Mouse (Mus musculus) common myeloid progenitor, adult 5-6 weeks (primary cell): ENCODE measurements around the gene Rslcan18. TPM values are rescaled to one million over a fixed set of nuclear protein-coding genes. Genes with fewer than 3 reads are reported as not detected.

Experiments used
- total RNA-seq: library from RNA; stranded (forward); fragments of 200-1000, 187-1606 nt; gene quantifications from 2 replicates; pipeline ENCODE4 v1.2.3, GENCODE M21; 2017

Rslcan18 gene
- total RNA-seq, 1 experiment from 2014 or later = not detected

Other genes starting within 250 kb of the Rslcan18 start
- 0.49 and 1.4 TPM in 2 replicates for gene Gm10767, start 211.3 kb downstream of the Rslcan18 start, total RNA-seq
- 6.5 and 7.4 TPM in 2 replicates for gene Zfp712, start 55.1 kb downstream of the Rslcan18 start, total RNA-seq
- 4.2 and 5.0 TPM in 2 replicates for gene Zfp708, start 18.3 kb downstream of the Rslcan18 start, total RNA-seq
- 6.6 and 9.0 TPM in 2 replicates for gene Gm28557, start 7.7 kb downstream of the Rslcan18 start, total RNA-seq
- gene Zfp759, start 5.4 kb upstream of the Rslcan18 start, total RNA-seq = 6.4 and 7.2 TPM in 2 replicates
- 10.5 and 15.2 TPM in 2 replicates for gene Rsl1, start 56.9 kb upstream of the Rslcan18 start, total RNA-seq
- 3.2 and 7.8 TPM in 2 replicates for gene Zfp455, start 78.2 kb upstream of the Rslcan18 start, total RNA-seq
- 3.8 and 7.9 TPM in 2 replicates for gene Zfp458, start 162.2 kb upstream of the Rslcan18 start, total RNA-seq
- 2.0 and 2.6 TPM in 2 replicates for gene Zfp457, start 190.2 kb upstream of the Rslcan18 start, total RNA-seq
- gene Zfp595, start 216.3 kb upstream of the Rslcan18 start, total RNA-seq = 5.1 and 10.4 TPM in 2 replicates
- gene Gm28044, start 244.3 kb upstream of the Rslcan18 start, total RNA-seq = 0.92 and 8.2 TPM in 2 replicates
- 8.7 and 9.1 TPM in 2 replicates for gene Zfp953, start 244.3 kb upstream of the Rslcan18 start, total RNA-seq